In genomic region chr1:193664569-193664968, GRCm38 (mm10) we compare ENCODE assay signal across 25 mouse cellular contexts.
DNase-seq lines count a peak whose midpoint lies in the region; ATAC-seq and TF ChIP-seq lines count a peak whose summit lies in the region.
"Had no signal": no experiment of that assay in that cellular context is flagged by ENCODE, and none has a peak within 500 bp of the region (broad histone marks: within the 10 kb centered on the region; RNA-seq: fewer than 3 reads in every experiment).

No protein-coding gene starts in this region.

- no peaks in the 10 kb centered on the region for H3K27me3 ChIP-seq in stomach, embryonic 15.5 days (replicated peaks)
- no peaks in the 10 kb centered on the region for H3K27me3 ChIP-seq in stomach, postnatal 0 days (ENCODE audit: control insufficient read depth, insufficient read depth, low read length)
- no peaks in the 10 kb centered on the region for H3K27me3 ChIP-seq in liver, embryonic 16.5 days (ENCODE audit: control insufficient read depth, insufficient read depth, low read depth, low read length)
- no peaks in the 10 kb centered on the region for H3K27me3 ChIP-seq in kidney, embryonic 16.5 days (ENCODE audit: insufficient read depth, low read length)
- H3K27me3 ChIP-seq: midbrain, embryonic 15.5 days; neural tube, embryonic 13.5 days had no signal

- no peak overlapping the region for H3K4me3 ChIP-seq in stomach, embryonic 15.5 days (replicated peaks)
- no peak overlapping the region for H3K4me3 ChIP-seq in stomach, postnatal 0 days (ENCODE audit: low read depth, low read length)
- no peak overlapping the region for H3K4me3 ChIP-seq in liver, embryonic 16.5 days (ENCODE audit: low read depth, low read length)
- no peak overlapping the region for H3K4me3 ChIP-seq in kidney, embryonic 16.5 days (ENCODE audit: low read length)
- H3K4me3 ChIP-seq: embryonic facial prominence, embryonic 10.5 days; forebrain, embryonic 12.5 days; heart, adult 2 months; midbrain, embryonic 15.5 days; myocyte; neural tube, embryonic 13.5 days had no signal

- peak; percentile 36; the same call in 1 of the 2 replicates for ATAC-seq in stomach, embryonic 15.5 days (ENCODE audit: insufficient read depth, low FRiP score, low read depth)
- ATAC-seq in stomach, postnatal 0 days (ENCODE audit: low FRiP score, low TSS enrichment), result no peak
- peak; percentile 84 for ATAC-seq in liver, embryonic 16.5 days (ENCODE audit: low read depth)
- ATAC-seq in kidney, embryonic 16.5 days (ENCODE audit: low FRiP score, low TSS enrichment), result no peak
- ATAC-seq: activated CD4-positive, CD25-positive, alpha-beta regulatory T cell, adult 4 months; inflammation-experienced regulatory T-cells, adult 6 months; midbrain, embryonic 15.5 days had no signal

- WGBS in stomach, embryonic 15.5 days, result 72% methylated on average over 2 of the region's 2 CpGs
- 84% methylated on average over 2 of the region's 2 CpGs for WGBS in stomach, postnatal 0 days
- WGBS in liver, embryonic 16.5 days (ENCODE audit: insufficient replicate concordance), result 19% methylated on average over 2 of the region's 2 CpGs
- 89% methylated on average over 2 of the region's 2 CpGs for WGBS in kidney, embryonic 16.5 days

- H3K4me1 ChIP-seq in stomach, embryonic 15.5 days, result no peaks in the 10 kb centered on the region; the same call in 1 of the 2 replicates
- no peaks in the 10 kb centered on the region for H3K4me1 ChIP-seq in stomach, postnatal 0 days (replicated peaks; ENCODE audit: control insufficient read depth, insufficient read depth)
- H3K4me1 ChIP-seq in liver, embryonic 16.5 days (ENCODE audit: control insufficient read depth, low read depth, low read length), result peaks cover 63% of the 10 kb centered on the region
- H3K4me1 ChIP-seq in kidney, embryonic 16.5 days (ENCODE audit: insufficient read depth, low read length), result no peaks in the 10 kb centered on the region

- no peak for DNase-seq in stomach, postnatal 0 days (ENCODE audit: low spot score)
- DNase-seq in liver, result peak; percentile 14
- no peak for DNase-seq in cerebellum, adult 11 months
- no peak for DNase-seq in thymus, postnatal 10 days (ENCODE audit: low spot score in 2 of 2)
- DNase-seq: adrenal gland, adult 8-10 months; cerebellum, adult 8-10 months; gastrocnemius, postnatal 25 days; heart, adult 2 months; heart, postnatal 36 days; kidney, adult 8-10 months; kidney, postnatal 14 days; lung, adult 18-20 months; lung, postnatal 10 days; thymus, adult 2 months had no signal

- H3K9ac ChIP-seq in stomach, embryonic 15.5 days, result no peak overlapping the region
- H3K9ac ChIP-seq in stomach, postnatal 0 days (ENCODE audit: low read length), result no peak overlapping the region
- H3K9ac ChIP-seq in liver, embryonic 16.5 days (ENCODE audit: low read depth, low read length), result no peak overlapping the region
- H3K9ac ChIP-seq in kidney, embryonic 16.5 days (replicated peaks; ENCODE audit: low read length), result no peak overlapping the region
- H3K9ac ChIP-seq: forebrain, embryonic 12.5 days; hindbrain, embryonic 14.5 days; midbrain, embryonic 15.5 days; neural tube, embryonic 13.5 days had no signal

- no peak for TF ChIP-seq CTCF in stomach, postnatal 0 days (IDR thresholded peaks at IDR 0.05; ENCODE audit: low read depth)

- H3K27ac ChIP-seq in stomach, embryonic 15.5 days, result no peak overlapping the region
- H3K27ac ChIP-seq in stomach, postnatal 0 days (replicated peaks), result no peak overlapping the region
- H3K27ac ChIP-seq in liver, embryonic 16.5 days (ENCODE audit: low read length), result peak overlapping the region; percentile 85
- H3K27ac ChIP-seq in kidney, embryonic 16.5 days (ENCODE audit: low read length), result no peak overlapping the region
- H3K27ac ChIP-seq: embryonic facial prominence, embryonic 10.5 days; forebrain, embryonic 12.5 days; heart, adult 2 months; hindbrain, embryonic 14.5 days; midbrain, embryonic 15.5 days; neural tube, embryonic 13.5 days had no signal

- TF ChIP-seq EP300 in stomach, postnatal 0 days (optimal IDR thresholded peaks at IDR 0.05), result no peak

- no peaks in the 10 kb centered on the region for H3K36me3 ChIP-seq in stomach, embryonic 15.5 days
- no peaks in the 10 kb centered on the region for H3K36me3 ChIP-seq in stomach, postnatal 0 days (ENCODE audit: control insufficient read depth, insufficient read depth, low read length)
- H3K36me3 ChIP-seq in liver, embryonic 16.5 days (ENCODE audit: control insufficient read depth, insufficient read depth), result no peaks in the 10 kb centered on the region
- H3K36me3 ChIP-seq in kidney, embryonic 16.5 days (ENCODE audit: insufficient read depth, low read length), result no peaks in the 10 kb centered on the region
- H3K36me3 ChIP-seq: embryonic facial prominence, embryonic 10.5 days; forebrain, embryonic 12.5 days; midbrain, embryonic 15.5 days; neural tube, embryonic 13.5 days had no signal

- H3K9me3 ChIP-seq in stomach, embryonic 15.5 days, result no peaks in the 10 kb centered on the region
- no peaks in the 10 kb centered on the region for H3K9me3 ChIP-seq in stomach, postnatal 0 days (ENCODE audit: control insufficient read depth, low read length)
- H3K9me3 ChIP-seq in liver, embryonic 16.5 days (replicated peaks; ENCODE audit: control insufficient read depth, low read length), result no peaks in the 10 kb centered on the region
- no peaks in the 10 kb centered on the region for H3K9me3 ChIP-seq in kidney, embryonic 16.5 days (ENCODE audit: low read length)
- H3K9me3 ChIP-seq: forebrain, embryonic 12.5 days; midbrain, embryonic 15.5 days had no signal

- H3K4me2 ChIP-seq in stomach, embryonic 15.5 days, result no peak overlapping the region
- H3K4me2 ChIP-seq in stomach, postnatal 0 days (replicated peaks; ENCODE audit: low read depth), result no peak overlapping the region
- H3K4me2 ChIP-seq in liver, embryonic 16.5 days (ENCODE audit: low read depth, low read length), result peak overlapping the region; percentile 15; the same call in 1 of the 2 replicates
- H3K4me2 ChIP-seq in kidney, embryonic 16.5 days (replicated peaks; ENCODE audit: low read depth, low read length), result no peak overlapping the region
- H3K4me2 ChIP-seq: forebrain, embryonic 12.5 days; hindbrain, embryonic 14.5 days; midbrain, embryonic 15.5 days; neural tube, embryonic 13.5 days had no signal

Comparison
In these comparisons a context has a peak if more than half of its experiments do, and no peak if none do; other contexts are left out.
1. ATAC-seq: peak in stomach, embryonic 15.5 days (single experiment) and liver, embryonic 16.5 days (single experiment); none in stomach, postnatal 0 days (single experiment) and kidney, embryonic 16.5 days (single experiment).